Mouse (Mus musculus): Measurements from ENCODE around the gene Gm3336.

GRCm38 (mm10) chr8:70697366-70698250 is 20.7 kb upstream of the Gm3336 start:
- TF ChIP-seq EP300 (IDR thresholded peaks at IDR 0.05; ENCODE audit: low read length) = no peak; the same call in 1 of the 2 replicates
- no peak; the same call in 1 of the 2 replicates for TF ChIP-seq MYC (IDR thresholded peaks at IDR 0.05; ENCODE audit: low read depth, low read length)
- TF ChIP-seq POLR2A (IDR thresholded peaks at IDR 0.05; ENCODE audit: low read depth, low read length) = no peak; the same call in 1 of the 2 replicates
- no peak; the same call in 1 of the 2 replicates for TF ChIP-seq ETS1 (conservative IDR thresholded peaks at IDR 0.05; ENCODE audit: low read depth, low read length)
- no peak for TF ChIP-seq USF1 (IDR thresholded peaks at IDR 0.05; ENCODE audit: low read depth, low read length)

Measured in CH12.LX (cell line).